Mouse (Mus musculus) lung, postnatal 0 days (tissue): Measurements from ENCODE around the gene Tent5b. TPM values are rescaled to one million over a fixed set of nuclear protein-coding genes. Genes with fewer than 3 reads are reported as not detected.
A peak's percentile ranks its signal among the peaks of the same experiment; 100 is the strongest.

ENCODE experiments used
- ATAC-seq: fragments of 200-750 bp; cut with Nextera tagmentation; 2 replicates; pipeline ENCODE4 v1.8.0; 2017; ENCODE audit warnings: moderate library complexity
- DNase-seq: peaks from one replicate; pipeline ENCODE4 v3.0.0-alpha.2; 2016; ENCODE audit warnings: low spot score
- H3K27ac ChIP-seq: fragments of 300-500 bp; sonication (generic); 2 replicates; pipeline ENCODE4 v1.5.1; 2014; ENCODE audit warnings: antibody characterized with exemption, mild to moderate bottlenecking, low read length, mixed read lengths
- H3K27me3 ChIP-seq: fragments of 300-500 bp; sonication (generic); replicated peaks from 2 replicates; pipeline ENCODE4 v1.6.1; 2014; ENCODE audit warnings: low read length, mixed read lengths; ENCODE audit not compliant: insufficient read depth
- H3K36me3 ChIP-seq: fragments of 300-500 bp; sonication (generic); 2 replicates; pipeline ENCODE4 v1.6.1; 2014; ENCODE audit warnings: low read length, mixed read lengths; ENCODE audit not compliant: insufficient read depth
- H3K4me1 ChIP-seq: fragments of 300-500 bp; sonication (generic); 2 replicates; pipeline ENCODE4 v1.6.1; 2014; ENCODE audit warnings: antibody characterized with exemption, low read depth, low read length, mixed read lengths; ENCODE audit not compliant: insufficient read depth
- H3K4me2 ChIP-seq: fragments of 300-500 bp; sonication (generic); replicated peaks from 2 replicates; pipeline ENCODE4 v1.6.1; 2014; ENCODE audit warnings: low read depth, mild to moderate bottlenecking, low read length, moderate library complexity, mixed read lengths
- H3K4me3 ChIP-seq: fragments of 300-500 bp; sonication (generic); 2 replicates; pipeline ENCODE4 v1.5.1; 2014; ENCODE audit warnings: low read depth, low read length
- H3K9ac ChIP-seq: fragments of 300-500 bp; sonication (generic); replicated peaks from 2 replicates; pipeline ENCODE4 v1.6.1; 2014; ENCODE audit warnings: low read depth, mild to moderate bottlenecking
- H3K9me3 ChIP-seq: fragments of 300-500 bp; sonication (generic); 2 replicates; pipeline ENCODE4 v1.6.1; 2016; ENCODE audit warnings: low read length, mixed read lengths
- CTCF ChIP-seq: IDR thresholded peaks from 2 replicates; pipeline ENCODE4 v1.5.1; 2016; ENCODE audit warnings: antibody characterized with exemption, mild to moderate bottlenecking
- EP300 ChIP-seq: IDR thresholded peaks from 2 replicates; pipeline ENCODE4 v1.6.1; 2016; ENCODE audit warnings: antibody characterized with exemption, mild to moderate bottlenecking, control low read depth
- WGBS: fragments of 180-500 bp; shearing (Covaris S2); extraction: QIAGEN DNeasy Blood & Tissue Kit; methylation state at CpG from one replicate; pipeline ENCODE4 v1.1.7; 2014; 5-methylcytosine and 5-hydroxymethylcytosine counted together
- polyA plus RNA-seq: library from polyadenylated mRNA; unstranded; fragments of >200 nt; fragmentation: Nextera tagmentation; extraction: Ambion mirVana; gene quantifications from 2 replicates; pipeline ENCODE4 v1.2.1, GENCODE M21; 2015

The Tent5b gene
- 11.0 and 19.1 TPM in 2 replicates for polyA plus RNA-seq

DNA sequence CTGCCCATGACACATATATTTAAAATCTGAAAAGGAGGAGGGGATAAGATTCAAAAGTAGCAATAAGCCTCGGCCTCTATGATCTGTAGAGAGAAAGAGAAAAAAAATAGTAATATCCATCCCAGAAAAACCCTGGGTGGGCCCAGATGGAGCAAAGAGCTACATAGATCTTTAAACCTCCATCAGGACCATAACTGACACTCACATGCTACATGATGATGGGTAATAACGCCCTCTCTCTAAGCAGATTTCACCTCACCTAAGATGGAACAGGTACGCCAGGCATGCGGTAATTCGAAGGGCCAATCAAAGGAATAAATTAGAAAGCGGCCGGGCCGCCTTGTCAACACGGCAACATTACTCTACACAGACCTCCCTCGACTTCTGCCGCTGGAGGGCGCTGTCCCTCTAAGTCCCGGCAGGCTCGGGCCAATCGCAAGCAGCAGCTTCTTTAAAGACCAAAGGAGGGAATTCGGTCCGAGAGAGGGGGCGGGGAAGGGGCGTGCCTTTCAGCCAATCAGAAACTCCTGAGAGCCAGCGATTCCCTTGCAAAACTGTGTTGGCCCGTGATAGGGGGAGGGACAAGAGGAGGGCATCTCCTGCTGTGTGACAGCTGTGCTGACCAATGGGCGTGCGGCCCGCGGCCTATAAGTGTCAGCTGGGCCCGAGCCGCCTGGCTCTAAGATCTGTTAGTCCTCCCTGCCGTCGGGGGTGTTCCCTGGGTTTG, at the start of gene Tent5b:
Gene Tent5b (plus strand): TSS at position 675 of the 727 bp plus-strand sequence.
- DNase-seq (peak; percentile 99), ATAC-seq (peak; percentile 95)
- Histone ChIP-seq H3K9ac (peak within 1 kb of the TSS; percentile 48), H3K27me3 (no peaks in the 10 kb centered on the region), H3K36me3 (no peaks in the 10 kb centered on the region), H3K4me1 (no peaks in the 10 kb centered on the region), H3K9me3 (no peaks in the 10 kb centered on the region), H3K4me3 (peak within 1 kb of the TSS; percentile 52), H3K4me2 (peak within 1 kb of the TSS; percentile 63), H3K27ac (peak within 1 kb of the TSS; percentile 71)
- TF ChIP-seq EP300, result peak; percentile 72; the same call in 1 of the 2 replicates
- peak; percentile 95 for TF ChIP-seq CTCF
- 3% methylated on average over 27 of the region's 29 CpGs for WGBS

DNA sequence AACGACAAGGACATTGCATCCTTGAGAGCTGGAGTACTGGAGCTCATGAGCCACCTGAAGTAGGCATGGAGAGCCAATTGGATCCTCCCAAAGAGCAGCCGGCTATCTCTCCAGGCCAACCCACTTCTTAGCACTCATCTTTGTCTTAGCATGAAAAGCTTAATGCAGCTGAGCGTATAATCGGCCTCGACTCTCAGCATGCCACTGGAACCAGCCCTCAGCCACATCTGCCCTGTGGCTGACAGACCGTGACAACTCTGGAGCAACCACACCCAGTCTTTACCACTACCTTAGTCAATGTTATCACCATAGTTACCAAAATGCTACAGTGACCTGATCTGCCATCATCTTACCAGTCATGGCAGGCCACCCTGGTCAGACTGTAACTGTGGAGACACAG, 48.4 kb upstream of the Tent5b start:
- H3K9ac ChIP-seq, result no peak overlapping the region
- ATAC-seq (no peak), DNase-seq (no peak)
- no peak overlapping the region for H3K4me2 ChIP-seq
- TF ChIP-seq CTCF, result no peak
- no peak for TF ChIP-seq EP300
- no peak overlapping the region for H3K27ac ChIP-seq
- H3K36me3 ChIP-seq, result no peaks in the 10 kb centered on the region
- WGBS, result 81% methylated on average over 6 of the region's 6 CpGs
- H3K27me3 ChIP-seq, result no peaks in the 10 kb centered on the region
- H3K4me3 ChIP-seq, result no peak overlapping the region
- H3K9me3 ChIP-seq, result no peaks in the 10 kb centered on the region
- no peaks in the 10 kb centered on the region for H3K4me1 ChIP-seq

DNA sequence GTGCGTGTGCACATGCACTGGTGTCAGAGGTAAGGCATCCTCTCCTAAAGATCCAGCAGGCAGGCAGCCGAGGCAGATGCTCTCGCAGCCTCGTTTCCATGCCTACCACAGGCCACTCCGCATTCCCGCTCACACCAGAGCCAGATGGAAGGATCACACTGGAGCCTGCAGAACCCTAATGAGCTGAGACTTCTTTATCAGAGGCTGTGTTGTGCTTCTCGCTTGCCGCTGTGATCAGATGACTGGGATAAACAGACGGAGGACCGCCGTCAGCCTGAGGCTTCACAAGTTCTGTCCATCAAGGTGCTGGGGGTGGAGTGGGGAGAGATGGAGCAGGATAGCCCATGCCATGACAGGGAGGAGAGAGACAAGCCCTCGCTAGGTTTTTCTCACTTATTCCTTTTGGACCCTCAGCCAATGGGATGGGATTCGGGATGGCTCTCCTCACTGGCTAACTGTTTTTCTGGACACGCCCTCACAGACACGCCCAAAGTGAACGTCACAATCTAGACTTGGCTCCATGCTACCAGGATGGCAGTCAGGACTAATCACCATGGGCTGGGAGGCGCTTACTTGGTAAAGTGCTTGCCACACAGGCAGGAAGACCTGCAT, 47.3 kb upstream of the Tent5b start:
- 17% methylated on average over 17 of the region's 17 CpGs for WGBS
- H3K4me2 ChIP-seq, result no peak overlapping the region
- H3K4me1 ChIP-seq, result no peaks in the 10 kb centered on the region
- no peaks in the 10 kb centered on the region for H3K9me3 ChIP-seq
- H3K9ac ChIP-seq, result no peak overlapping the region
- H3K27ac ChIP-seq, result no peak overlapping the region
- H3K4me3 ChIP-seq, result no peak overlapping the region
- no peaks in the 10 kb centered on the region for H3K36me3 ChIP-seq
- no peaks in the 10 kb centered on the region for H3K27me3 ChIP-seq
- TF ChIP-seq EP300 (no peak), CTCF (no peak)
- DNase-seq (no peak), ATAC-seq (0 out of 2 replicates have a peak, but pooled peaks have one; percentile 35)

DNA sequence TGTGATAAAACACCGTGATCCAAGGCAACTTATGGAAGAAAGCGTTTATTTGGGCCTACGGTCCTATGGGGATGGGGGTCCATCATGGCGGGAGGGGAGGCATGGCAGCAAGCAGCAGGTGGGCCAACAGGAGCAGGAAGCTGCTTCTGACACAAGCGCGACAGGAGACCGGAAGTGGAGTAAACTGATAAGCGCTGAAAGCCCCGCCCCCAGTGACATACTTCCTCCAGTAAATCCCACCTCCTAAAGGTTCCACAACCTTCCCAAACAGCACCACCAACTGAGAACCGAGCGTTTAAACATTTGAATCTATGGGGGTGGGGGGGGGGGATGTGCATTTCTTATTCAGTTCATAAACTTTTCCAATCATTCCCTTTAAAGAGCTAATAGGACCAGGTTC, 44.0 kb upstream of the Tent5b start:
- 88% methylated on average over 11 of the region's 11 CpGs for WGBS
- Histone ChIP-seq H3K36me3 (no peaks in the 10 kb centered on the region), H3K27me3 (no peaks in the 10 kb centered on the region), H3K4me3 (no peak overlapping the region), H3K9me3 (no peaks in the 10 kb centered on the region), H3K9ac (no peak overlapping the region), H3K4me1 (no peaks in the 10 kb centered on the region), H3K4me2 (no peak overlapping the region), H3K27ac (no peak overlapping the region)
- TF ChIP-seq EP300 (no peak), CTCF (no peak)
- no peak for ATAC-seq
- no peak for DNase-seq

DNA sequence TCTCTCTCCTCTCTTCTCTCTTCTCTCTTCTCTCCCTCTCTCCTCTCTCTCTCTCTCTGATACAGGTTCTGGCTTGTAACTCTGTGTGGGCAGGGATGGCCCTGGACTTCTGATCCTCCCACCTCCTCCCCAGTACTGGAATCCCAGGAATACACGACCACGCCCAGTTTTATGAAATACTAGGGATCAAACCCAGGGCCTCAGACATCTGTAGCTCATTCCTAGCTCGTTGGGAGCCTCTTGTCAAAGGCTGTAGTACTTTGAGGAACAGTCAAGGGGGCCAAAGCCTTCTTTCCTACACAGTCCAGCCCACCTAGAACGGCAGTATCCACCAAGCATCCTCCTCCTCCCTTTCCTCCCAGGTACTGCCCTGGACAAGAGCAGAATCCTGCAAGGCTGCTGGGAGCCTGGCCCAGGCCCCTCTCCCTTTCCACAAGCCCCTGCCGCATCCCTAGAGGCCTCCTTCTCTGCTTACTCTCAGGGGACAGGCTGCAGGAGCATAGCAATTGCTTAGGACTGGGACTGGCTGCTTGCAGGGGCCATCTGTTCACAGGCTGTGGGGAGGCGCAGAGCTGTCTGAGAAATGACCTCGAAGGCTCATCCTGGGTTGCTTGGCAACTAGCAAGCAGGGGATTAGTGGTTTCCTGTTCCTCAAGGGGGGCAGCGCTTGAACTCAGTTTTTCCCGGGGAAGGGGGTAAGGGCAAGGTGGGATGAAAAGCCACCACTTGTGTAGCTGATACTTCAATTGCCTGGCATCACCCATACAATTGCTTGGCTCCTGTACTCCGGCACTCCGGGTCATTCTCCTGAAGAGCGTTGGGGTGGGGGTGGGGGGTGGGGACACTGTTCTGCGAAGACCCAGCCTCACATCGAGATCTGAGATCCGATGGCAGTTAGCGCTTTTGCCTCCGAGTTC, 40.2 kb upstream of the Tent5b start:
- ATAC-seq, result no peak
- no peak for DNase-seq
- no peaks in the 10 kb centered on the region for H3K9me3 ChIP-seq
- TF ChIP-seq CTCF (no peak), EP300 (no peak)
- H3K27me3 ChIP-seq, result no peaks in the 10 kb centered on the region
- H3K36me3 ChIP-seq, result no peaks in the 10 kb centered on the region
- H3K9ac ChIP-seq, result no peak overlapping the region
- no peak overlapping the region for H3K27ac ChIP-seq
- peak overlapping the region; percentile 17; the same call in 1 of the 2 replicates for H3K4me2 ChIP-seq
- no peak overlapping the region for H3K4me3 ChIP-seq
- WGBS, result 9% methylated on average over 17 of the region's 17 CpGs
- no peaks in the 10 kb centered on the region for H3K4me1 ChIP-seq

DNA sequence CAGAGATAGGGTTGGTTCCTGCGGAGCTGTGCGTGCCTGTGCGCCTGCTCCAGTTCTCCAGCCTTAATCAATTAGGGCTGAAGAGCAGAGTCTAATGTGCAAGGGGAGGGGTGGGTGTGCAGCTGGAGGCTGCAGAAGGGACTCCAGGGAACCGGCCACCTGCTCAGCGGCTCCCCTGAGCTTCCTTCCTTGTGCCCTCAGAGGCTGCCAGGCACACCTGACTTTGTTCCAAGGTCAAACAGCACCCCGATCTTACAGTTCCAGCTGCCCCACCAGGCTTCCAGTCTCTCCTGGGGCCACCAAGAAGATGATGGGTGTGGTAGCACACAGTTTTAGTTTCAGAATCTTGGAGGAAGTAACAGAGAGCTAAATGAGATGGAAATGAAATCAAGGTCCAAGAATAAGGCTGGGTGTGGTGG, 39.5 kb upstream of the Tent5b start:
- TF ChIP-seq EP300 (no peak), CTCF (no peak)
- ATAC-seq (no peak), DNase-seq (no peak)
- no peaks in the 10 kb centered on the region for H3K27me3 ChIP-seq
- H3K27ac ChIP-seq, result no peak overlapping the region
- peak overlapping the region; percentile 17; the same call in 1 of the 2 replicates for H3K4me2 ChIP-seq
- no peaks in the 10 kb centered on the region for H3K36me3 ChIP-seq
- no peaks in the 10 kb centered on the region for H3K9me3 ChIP-seq
- H3K4me1 ChIP-seq, result no peaks in the 10 kb centered on the region
- WGBS, result 13% methylated on average over 6 of the region's 6 CpGs
- H3K4me3 ChIP-seq, result no peak overlapping the region
- H3K9ac ChIP-seq, result no peak overlapping the region
